Mouse (Mus musculus) ovary, postnatal 10 days (tissue): ENCODE results near the gene Hnrnpab.

Experiments used
- DNase-seq: peaks from one replicate; pipeline ENCODE4 v3.0.0; 2022; ENCODE audit warnings: low spot score

Gene Hnrnpab

DNA sequence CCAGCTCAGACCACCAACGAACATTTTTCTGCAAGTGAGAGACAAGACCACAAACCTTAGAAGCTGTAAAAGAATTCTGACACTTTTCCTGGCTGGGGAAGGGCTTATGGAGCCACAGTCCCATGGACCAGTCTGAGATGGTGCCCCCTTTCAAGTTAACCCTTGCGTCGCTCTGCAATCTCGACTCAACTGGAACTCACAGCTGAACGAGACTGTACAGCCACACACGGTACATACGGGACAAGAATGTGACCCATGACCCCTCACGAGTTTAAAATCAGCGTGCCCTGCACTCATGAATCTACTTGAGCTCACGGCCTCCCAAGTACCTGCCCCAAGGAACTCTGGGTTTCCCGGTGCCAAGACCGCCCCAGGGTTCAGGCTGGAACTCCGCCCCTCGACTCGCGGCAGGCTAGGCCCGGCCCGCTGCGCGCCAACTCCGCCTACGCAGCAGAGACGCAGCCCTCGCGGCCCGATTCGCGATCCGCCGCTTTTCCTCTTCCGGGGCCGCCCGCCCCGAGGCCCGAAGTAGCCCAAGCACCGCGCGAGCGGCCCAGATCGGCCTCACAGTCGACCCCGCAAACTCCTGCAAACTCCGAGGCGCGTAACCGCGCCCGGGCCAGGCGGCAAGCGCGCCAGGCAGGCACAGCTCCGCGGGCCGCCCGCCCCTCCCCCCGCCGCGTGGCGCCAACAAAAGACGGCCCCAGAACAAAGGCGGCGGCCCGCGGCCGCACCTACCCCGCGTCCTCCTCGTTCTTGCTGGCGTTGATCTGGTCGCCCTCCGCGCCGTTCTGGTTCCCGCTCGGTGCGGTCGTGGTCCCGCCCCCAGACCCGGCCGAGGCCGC is 823 bp downstream of the Hnrnpab start:
- DNase-seq, result peak; percentile 77

DNA sequence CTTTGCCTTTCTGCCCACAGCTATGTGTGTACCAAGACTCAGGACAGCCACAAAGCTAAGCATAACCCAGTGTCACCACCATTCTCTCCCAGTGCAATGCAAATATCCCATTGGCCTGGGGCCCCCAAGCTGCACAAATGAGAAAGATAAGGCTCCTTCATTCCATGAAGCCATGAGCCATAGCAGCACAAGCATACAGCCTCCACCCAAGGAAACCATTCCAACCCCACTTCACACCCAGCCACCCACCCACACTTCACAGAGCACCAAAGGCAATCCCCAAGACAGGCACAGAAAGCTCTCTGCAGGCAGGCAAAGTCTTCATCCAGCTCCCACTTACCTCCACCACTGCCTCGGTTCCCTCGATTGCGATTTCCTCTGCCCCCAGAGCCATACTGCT is 4.4 kb downstream of the Hnrnpab start:
- no peak for DNase-seq

DNA sequence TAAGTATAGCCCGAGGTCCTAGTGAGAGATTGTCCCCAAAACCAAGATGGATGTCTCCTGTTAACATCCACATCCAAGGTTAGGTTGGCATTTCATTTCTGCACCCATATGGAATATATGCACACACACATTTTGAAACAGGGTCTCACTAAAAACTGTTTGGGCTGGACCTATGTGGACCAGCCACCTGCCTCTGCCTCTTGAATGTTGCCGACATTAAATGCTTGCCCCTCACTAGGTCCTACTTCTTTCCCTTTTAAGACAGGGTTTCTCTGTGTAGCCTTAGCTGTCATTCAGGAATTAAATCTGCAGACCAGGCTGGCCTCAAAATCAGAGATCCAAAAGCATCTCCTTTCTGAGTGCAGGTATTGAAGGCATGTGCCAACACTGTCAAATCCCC is 9.1 kb downstream of the Hnrnpab start:
- DNase-seq, result no peak

DNA sequence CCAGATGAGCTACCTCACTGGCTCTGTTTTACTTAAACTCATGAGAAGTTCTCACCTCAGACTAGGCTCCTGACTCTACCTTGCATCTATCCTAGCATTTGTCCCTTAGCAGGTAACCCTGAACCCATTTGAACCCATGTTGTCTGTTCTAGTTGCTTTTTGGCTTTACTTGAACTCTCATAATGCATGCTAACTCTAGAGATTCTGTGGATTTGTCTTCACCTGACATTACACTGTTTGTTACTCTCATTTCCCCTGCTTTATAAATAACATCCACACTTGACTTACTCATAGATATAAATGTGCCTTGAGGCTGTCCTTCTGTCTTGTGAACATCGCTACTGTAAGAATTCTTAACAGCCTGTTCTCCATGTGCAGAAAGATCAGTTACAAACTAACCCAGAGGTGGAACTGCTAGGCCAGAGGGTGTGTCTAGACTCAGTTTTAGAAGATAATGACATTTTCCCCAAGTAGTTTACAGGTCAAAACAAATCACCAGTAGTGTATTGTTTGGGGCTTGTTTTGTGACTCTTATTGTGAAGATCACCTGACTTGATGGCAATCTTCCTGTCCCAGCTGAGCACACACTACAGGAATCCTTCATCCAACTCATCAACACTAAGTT is 11.1 kb downstream of the Hnrnpab start:
- no peak for DNase-seq

DNA sequence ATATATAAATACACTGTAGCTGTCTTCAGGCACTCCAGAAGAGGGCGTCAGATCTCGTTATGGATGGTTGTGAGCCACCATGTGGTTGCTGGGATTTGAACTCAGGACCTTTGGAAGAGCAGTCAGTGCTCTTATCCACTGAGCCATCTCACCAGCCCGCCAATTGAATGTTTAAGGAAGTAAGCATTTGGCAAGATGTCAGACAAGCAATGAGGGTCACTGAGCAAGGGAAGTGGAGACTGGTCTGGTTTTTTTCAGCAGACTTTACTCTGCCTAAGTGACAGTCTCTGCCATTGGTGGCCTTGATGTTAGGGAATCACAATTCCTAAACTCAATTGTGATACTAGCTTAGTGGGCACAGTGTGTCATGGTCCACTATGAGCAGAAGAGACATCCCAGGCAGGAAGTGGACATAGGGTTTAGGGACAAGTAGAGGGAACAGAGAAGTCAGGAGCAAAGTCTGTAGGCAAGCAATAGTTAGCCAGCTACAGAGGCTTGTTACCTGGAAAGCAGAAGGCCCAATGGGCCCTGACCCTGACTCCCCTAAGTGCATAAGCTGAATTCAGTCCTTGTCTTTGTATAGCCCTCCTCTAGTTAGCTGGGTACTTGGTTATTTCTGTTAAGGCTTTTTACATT is 11.8 kb downstream of the Hnrnpab start:
- no peak for DNase-seq

DNA sequence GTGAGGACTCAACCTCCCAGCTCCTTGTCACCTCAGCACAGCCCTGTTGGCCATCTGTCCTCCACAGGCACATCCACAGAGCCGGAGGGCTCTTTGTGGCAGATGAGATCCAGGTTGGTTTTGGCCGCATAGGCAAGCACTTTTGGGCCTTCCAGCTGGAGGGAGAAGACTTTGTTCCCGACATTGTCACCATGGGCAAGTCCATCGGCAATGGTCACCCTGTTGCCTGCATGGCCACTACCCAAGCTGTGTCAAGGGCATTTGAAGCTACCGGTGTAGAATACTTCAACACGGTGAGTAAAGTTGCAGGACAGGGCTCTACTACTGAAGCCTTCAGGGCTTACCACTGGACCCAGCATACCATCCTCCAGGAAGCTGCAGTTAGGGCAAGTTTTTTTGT is 12.8 kb downstream of the Hnrnpab start:
- no peak for DNase-seq

DNA sequence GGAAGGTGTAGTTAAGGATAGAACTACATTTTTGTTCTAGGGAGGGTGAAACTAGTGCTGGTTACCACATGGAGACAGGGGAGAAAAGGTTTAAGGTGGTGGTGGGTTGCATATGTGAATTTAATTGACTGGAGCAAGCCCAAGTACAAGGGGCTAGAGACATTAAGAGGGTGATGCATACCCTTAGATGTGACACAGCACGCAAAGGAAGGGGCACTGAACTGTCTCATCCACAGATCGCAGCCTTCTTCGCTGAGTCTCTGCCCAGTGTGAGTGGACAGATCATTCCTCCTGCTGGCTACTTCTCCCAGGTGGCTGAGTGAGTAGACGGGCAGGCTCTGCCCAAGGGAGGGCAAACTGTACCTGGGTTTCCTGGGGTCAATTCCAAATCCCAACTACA is 13.3 kb downstream of the Hnrnpab start:
- no peak for DNase-seq

DNA sequence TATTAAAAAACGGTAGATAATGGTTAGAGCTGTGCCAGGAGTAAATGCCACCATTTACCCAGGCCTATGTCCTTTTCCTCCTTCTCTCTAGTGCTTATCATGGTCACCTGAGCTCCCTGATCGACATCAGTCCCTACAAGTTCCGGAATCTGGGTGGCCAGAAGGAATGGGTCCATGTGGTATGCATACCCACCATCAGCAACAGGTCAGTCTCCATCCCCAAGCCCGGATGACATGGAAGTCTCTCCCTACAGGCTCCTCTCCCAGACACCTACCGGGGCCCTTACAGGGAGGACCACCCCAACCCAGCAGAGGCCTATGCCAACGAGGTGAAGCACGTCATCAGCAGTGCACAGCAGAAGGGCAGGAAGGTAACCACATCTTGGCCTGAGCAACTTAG is 14.7 kb downstream of the Hnrnpab start:
- DNase-seq, result no peak

DNA sequence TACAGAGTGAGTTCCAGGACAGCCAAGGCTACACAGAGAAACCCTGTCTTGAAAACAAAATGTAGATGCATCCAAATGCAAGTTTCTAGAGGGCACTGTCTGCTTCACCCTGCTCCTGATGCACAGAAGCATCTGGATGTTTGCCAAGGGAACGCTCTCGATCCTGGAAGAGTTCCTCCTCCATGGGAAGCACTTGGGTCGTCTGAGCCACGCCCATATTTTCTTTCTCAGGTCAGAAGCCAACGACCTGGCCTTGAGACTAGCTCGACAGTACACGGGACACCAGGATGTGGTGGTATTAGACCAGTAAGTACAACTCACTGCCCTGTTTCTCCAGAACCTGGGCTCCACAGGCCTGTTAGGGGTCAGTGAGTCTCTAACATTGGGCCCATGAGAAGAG is 15.5 kb downstream of the Hnrnpab start:
- DNase-seq, result no peak

DNA sequence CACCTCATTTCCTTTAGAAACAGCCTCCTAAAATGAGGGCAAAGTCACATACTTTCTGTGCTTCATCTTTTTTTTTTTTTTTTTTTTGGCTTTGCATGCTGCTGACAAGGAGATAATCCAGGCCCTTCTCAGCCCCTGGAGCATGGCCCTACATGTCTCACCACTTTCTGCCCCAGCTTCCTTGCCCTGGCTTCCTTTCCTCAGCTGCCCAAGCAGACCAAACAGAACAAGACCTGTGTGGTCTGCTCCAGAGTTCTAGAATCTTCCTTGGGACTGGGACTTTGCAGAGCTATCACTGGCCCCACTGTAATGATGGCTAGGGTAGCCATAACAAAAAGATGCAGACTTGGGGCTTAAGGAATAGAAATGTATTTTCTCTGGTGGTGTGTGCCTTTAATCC is 16.6 kb downstream of the Hnrnpab start:
- DNase-seq, result no peak

DNA sequence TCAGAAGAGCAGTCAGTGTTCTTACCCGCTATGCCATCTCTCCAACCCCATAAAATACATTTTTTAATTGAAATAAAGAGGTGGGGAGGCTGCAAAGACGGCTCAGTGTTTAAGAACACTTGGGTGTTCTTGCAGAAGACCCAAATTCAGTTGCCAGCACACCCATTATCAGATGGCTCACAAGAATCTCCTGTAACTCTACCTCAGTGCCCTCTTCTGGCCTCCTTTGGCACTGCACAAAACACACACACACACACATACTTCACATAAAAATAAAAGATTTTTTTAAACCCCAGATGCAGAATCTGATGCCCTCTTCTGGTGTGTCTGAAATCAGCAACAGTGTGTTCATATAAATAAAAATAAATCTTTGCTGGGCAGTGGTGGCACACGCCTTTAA is 17.8 kb downstream of the Hnrnpab start:
- DNase-seq, result no peak

DNA sequence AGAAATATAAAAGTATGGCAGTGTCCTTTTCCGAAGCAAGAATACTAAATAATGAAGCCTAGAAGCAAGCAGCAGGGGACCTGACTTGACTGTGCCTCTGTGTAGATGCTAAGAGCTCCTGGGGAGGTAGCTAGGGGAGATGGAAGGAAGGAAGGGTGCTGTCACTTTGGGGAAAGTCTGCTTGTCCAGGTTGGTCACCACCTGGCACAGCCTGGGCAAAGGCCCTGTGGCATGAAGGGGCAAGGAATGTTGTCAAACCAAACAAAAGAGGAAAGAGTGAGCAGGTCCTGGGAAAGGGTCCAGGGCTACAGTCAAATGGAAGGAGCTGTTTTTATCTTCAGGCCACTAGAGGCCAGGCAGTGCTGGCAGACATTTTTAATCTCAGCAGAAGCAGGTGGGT is 19.6 kb downstream of the Hnrnpab start:
- DNase-seq, result no peak

DNA sequence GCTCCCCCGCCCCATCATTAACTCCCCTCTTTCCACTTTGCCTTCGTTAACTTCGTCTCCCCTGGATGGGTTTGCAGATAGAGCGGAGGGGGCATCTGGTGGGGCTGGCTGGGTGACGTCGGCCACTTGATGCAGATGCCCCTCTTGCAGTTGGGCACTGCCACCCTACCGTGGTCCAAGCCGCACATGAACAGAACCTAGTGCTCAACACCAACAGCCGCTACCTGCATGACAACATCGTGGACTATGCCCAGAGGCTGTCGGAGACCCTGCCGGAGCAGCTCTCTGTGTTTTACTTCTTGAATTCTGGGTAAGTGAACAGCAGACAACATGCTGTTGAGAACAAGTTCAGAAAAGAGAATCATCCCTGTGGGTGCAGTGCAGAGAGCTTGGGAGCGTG is 20.2 kb downstream of the Hnrnpab start:
- DNase-seq, result no peak

DNA sequence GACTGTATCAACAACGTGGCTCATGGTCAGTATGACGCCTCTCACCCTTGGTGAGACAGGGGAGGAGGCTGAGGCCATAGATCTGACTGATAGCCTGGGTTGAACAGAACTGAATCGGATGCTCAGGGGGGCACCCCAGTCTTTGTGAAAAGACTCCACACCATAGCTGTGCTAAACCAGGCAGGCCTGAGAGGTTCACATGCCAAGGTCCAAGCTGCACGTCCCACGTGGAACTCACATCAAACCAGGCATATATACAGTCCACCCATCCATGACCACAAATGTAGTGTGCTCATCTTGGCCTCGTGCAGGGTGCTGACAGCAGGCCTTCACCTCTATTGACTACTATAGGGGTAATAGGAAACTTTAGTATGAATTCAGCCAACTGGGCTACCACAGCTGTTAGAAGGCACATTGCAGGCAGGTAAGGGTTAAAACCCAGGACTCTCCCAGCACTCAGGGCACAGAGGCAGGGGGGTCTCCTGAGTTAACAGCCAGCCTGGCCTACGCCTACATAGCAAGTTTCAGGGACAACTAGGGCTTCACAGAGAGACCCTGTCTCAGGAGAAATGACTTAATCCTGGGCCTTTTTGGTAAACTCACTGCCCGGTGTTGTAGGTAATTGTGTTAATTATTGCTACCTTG is 20.9 kb downstream of the Hnrnpab start:
- DNase-seq, result no peak

DNA sequence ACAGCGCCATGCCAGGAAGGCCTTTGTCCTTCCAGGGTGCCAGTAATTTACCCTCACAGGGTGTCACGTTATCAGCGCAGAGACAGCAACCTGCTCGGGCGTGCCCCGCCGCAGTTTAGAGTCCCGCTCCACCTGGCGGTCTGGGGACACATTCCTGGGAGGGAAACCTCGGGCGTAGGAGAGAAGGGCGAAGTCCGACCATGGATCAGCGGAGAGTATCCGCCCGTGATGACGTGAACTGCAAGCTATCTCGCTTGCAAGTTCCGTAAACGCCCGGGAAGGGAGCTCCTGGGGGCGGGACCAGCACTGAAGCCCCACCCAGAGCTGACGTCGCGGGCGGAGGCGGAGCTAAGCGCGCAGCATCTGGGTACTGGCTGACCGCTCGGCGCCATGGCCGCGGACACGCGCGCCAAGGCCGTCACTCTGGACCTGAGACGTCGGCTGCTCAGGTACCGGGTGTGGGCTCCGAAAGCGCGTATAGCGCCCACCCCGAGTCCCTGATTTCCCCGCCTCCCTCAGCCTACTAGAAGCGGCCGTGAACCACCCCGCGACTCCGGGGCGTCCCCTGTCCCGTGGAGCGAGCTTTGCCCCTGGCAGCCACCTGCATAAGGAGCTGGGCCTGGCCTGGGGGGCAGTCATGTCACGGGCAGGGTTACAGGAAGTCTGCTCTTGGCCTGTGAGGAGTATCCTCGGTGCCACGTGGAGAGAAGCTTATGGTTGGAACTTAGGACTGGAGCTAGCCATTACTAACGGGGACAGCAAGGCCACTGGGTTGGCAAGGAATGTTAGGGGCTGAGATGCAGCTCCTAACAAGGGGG is 22.0 kb downstream of the Hnrnpab start, which contains the start of gene Phykpl:
Gene Phykpl (plus strand): TSS at position 327 of the 818 bp plus-strand sequence.
- peak; percentile 93 for DNase-seq

DNA sequence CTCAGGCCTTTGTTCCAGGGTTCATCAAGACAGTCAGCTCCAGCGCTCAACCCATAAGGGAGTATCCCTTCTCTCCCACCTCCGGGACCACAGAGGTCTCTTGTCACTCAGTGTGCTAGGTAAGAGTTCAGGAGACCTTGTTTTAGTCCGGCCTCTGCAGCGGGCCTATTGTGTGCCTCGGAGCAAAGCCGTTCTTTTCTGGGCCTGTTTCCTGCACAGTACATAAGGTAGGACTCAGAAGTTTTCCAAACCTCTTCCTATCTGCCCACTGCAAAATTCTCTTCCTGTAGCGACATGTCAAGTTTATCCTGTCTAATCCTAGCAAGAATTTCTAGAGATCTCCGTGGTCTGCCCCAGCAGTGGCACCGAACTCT is 22.6 kb downstream of the Hnrnpab start:
- no peak for DNase-seq

DNA sequence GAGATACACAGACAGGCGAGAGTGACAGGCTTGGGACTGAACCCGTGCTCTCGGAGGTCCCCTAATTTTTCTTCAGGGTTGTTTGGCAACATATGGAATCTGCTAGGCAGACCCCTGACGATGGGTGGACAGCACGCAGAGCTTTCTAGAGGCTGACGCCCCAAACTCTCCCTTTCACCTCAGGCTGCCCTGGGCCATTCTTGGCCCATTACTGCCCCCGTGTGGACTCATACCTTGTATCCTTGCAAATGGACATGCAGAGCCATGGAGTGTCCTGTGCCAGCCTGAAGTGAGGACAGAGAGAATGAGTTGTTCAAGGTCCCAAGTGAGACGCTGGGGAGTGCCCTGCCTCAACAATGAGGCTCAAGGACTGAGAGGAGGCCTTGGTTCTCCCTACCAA is 23.9 kb downstream of the Hnrnpab start:
- no peak for DNase-seq

DNA sequence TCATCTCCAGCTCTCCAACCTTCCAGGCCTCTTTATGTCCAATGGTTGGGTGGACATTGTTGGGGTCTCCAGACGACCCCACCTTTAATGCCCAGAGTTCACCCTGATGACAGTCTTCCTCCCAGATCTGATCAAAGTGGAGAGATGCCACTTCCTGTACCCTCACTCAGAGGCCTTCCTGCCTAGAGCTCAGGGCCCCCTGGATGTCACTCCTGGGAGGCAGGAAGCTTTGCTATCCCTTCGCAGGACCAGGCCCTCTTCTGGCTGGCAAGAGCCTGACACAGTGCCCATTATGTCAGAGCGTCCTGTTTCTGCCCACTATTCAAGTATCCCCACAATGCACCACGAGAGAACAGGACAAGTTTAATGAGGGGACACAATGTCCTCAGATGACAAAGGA is 27.6 kb downstream of the Hnrnpab start:
- no peak for DNase-seq

DNA sequence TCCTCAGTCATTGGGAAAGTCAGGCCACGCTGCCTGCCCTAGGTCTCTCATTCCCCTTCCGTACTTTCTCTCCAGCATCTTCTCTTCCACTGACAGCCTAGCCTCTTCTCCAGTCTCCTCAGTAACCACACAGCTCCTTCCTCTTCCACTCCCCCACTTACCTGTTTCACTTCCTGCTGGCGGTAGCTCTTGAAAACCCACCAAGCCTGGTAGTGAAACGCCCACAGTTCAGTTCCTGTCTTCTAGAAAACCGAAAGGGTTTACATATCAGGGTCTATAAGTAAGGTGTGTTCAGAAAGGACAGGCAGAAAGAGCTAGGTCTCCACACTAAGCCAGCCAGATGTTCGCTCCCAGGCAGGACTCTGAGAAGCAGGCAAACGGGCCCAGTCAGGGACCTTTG is 29.1 kb downstream of the Hnrnpab start:
- no peak for DNase-seq

DNA sequence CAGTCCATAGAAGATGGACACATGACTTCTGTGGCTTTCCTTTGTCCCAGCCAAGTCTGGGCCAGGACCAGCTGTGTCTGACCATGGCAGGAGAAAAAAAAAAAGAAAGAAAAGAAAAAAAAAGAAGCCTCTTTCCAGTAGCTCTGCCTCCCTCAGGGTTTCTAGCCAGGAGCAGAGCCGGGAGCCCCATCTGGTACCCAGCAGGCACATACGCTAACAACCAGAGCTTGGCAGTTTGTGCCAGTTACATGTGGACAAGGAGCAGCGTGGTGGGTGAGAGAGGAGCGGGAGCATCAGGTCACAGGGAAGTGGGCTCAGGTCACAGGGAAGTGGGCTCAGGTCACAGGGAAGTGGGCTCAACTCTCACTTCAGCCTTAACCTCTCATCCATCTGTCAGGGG is 30.2 kb downstream of the Hnrnpab start:
- DNase-seq, result no peak

DNA sequence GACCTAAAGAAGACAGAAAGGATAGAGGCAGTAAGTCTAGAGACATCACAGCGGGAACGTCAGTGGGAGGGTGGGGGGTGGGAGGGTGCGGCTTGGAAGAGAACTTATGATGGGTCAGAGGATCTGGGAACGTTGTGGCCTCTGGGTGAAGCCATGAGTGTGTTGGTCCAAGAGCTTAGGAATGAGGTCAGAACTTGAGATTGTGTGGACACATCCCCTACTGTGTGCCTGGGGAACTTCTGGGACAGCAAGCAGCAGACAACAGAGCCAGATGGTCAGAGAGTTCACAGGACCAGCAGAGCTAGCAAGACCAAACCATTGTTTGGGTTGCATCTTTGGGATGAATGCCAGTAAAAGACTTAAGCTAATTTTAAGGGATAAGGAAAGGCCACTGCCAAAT is 37.8 kb downstream of the Hnrnpab start:
- no peak for DNase-seq

DNA sequence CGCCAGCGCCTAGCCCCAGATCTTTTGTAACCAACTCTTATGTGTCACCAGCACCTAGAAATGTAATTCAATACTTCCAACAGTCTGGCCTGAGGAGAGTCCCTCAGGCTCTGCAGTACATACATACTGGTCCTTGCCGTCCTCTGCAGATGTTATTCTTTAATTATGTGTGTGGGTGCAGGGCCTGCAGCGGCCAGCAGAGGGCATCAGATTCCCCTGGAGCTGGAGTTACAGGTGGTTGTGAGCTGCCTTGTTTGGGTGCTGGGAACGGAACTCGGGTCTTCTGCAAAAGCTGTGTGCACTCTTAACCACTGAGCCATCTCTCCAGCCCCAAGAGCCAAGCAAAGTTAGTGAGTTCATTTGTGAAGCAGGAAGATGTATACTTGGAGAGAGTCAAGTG is 40.7 kb downstream of the Hnrnpab start:
- no peak for DNase-seq
